Mouse (Mus musculus): ENCODE results near the gene Hcfc1r1.

Gene Hcfc1r1

DNA sequence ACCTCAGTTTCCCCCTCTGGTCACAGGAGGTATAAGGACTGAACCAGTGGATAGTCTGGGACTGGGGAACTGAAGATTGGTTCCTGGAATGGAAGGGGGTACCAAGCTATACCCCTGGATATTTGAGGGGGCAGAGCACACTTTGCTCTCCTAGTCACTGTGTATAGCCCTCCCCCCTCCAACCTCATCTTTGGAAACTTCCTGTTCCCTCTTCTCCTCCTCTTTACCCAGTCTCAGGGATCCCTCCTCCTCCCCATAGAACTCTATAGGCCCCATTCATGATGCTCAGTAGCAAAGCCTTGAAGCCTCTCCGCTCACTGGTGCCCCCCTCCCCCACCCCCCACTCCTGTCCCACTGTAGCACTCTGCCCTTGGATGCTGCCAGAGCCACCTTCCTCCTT lies 46.1 kb downstream of the Hcfc1r1 start:
- DNase-seq (ENCODE audit: extremely low spot score, low spot score), result no peak

DNA sequence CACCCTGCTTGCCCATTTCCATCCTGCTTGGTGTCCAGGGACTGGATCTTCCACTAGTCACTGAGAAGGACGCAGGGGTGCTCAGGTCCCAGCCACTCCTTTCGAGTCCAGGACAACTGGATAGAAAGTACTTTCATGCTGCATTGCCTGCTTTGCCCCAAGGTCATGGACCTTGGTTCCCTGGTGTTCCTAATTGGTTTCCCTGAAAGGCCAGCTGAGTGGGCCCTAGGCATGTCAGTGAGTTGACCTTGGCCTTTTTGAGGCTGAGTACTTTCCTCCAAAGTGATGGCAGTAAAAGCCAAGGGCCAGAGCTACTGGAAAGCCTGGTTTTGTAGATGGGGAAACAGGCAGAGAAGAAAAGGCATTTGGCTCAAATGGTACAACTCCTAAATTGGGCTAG lies 48.5 kb downstream of the Hcfc1r1 start:
- DNase-seq (ENCODE audit: extremely low spot score, low spot score), result no peak

DNA sequence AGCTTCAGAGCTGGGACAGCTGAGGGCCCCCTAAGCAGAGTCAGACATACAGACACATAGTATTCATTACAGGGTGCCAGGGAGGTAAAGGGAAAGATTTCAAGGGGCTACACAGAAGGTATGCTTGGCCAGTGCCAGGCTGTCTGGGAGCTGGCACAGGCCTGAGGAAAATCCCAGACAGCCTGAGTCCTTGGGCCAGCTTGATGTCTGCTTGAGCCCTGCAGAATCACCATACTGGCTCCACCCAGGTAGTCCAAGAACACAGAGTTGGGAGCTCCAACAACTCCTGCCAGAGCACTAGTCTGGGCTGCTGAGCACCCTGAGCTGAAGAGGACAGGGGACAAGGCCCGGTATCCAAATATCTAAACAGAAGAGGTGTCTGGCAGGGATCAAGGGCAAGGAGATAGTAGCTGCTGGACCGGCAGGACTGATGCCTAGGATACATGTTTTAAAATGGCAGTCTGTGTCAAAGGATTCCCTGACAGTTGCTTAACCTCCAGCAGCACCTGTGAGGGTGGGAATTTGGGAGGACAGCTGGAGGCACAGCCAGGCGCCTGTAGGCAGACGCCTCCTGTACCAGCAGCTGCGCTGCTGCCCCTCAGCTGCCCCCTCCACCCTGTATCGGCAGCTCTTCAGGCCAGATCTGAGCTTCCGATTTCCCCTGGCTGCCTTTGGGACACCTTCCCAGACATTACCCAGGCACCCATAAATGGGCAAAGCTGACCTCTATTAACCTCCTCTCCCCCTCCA lies 49.2 kb downstream of the Hcfc1r1 start, which contains the start of gene 1520401A03Rik:
Gene 1520401A03Rik, minus strand, starts transcription at position 408 of the 750 bp plus-strand sequence.
- DNase-seq (ENCODE audit: extremely low spot score, low spot score), result no peak
